Mouse (Mus musculus) retina, postnatal 7 days (tissue): ENCODE data around the gene Scoc.
A peak's percentile ranks its signal among the peaks of the same experiment; 100 is the strongest.
"Not testable (repeated sequence)": the region's sequence is repeated elsewhere in the genome, so short reads cannot be mapped to it uniquely, and the experiment has no call there.

Source experiments
- DNase-seq: peaks from one replicate; pipeline ENCODE4 v3.0.0-alpha.2; 2012; ENCODE audit warnings: low read depth, low spot score

Gene Scoc

DNA sequence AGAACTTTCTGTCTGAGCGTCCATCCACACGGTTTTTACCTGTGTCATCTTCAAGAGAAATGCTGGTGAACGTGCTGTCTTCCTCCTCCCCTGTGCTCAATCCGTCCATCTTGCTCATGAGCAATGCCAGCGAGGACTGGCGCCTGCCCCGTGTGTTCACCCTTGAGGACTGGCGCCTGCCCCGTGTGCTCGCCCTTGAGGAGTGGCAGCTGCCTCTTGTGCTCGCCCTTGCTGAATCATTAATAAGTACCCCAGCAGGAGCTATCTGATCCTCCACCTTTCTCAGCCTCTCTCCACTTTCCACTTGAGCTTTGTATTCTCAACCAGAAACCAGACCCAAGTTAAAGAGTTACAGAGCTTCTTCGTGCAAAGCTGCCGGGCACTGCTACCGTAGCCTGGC, at the start of gene Scoc:
Gene Scoc (minus strand): TSS at position 170 of the 400 bp plus-strand sequence.
- DNase-seq = no peak

GRCm38 (mm10) chr8:83459606-83460005, 1.4 kb upstream of the Scoc start:
- no peak for DNase-seq

DNA sequence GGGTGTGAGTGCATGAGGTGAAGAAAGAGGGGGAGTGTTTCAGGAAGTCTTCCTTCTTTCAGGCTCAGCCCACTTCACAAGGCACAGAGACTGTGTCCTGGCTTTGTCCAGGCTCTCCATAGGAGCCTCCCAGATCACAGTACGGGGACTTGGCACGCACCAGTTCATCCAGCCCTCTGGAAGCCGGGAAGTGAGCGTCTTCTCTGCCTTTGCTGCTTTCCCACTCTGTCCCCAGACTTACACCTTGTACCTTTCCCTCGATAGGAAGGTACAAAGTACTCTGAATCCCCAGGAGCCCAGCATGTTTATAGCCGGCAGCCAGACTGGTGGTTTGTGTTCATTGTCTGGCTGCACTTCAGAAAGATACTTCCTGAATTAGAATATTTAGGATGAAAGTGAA, 1.1 kb downstream of the Scoc start:
- DNase-seq = no peak

- DNase-seq = peak; percentile 38
Observed at GRCm38 (mm10) chr8:83451056-83451455, 7.1 kb downstream of the Scoc start.

DNA sequence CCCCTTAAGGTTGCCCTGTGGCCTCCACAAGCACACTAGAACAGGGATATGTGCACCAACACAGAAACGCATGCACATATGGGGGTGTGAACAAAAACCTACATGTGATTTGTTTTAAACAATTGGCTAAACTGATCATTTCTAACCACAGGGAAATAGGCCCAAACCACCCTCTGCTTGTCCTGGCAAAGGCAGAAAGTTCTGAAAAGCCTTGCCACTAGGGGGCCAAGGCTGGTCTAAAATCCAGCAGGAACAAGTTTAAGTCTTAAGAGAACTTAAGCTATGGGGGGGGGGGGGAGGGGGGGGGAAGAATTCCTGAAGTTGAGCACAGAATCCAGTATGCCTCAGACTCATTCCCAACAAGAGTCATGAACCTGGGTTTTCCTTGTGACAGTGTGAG, 8.2 kb downstream of the Scoc start:
- DNase-seq = no peak

DNA sequence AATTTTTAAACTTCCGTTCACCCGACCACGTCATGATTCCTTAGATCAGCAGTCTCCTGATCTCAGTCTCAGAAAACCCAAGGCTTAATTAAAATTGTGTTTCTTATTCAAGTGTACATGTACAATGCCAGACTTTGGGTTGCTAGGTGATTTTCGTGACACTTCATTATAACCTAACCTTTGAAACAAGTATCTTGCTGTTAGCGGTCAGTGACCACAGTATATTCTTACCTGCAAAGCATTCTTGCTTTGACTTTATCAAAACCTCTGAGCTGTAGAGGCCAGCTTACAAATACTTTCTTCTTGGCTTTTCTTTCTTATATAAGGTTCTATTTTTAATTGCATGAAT, 15.2 kb downstream of the Scoc start:
- no peak for DNase-seq

DNA sequence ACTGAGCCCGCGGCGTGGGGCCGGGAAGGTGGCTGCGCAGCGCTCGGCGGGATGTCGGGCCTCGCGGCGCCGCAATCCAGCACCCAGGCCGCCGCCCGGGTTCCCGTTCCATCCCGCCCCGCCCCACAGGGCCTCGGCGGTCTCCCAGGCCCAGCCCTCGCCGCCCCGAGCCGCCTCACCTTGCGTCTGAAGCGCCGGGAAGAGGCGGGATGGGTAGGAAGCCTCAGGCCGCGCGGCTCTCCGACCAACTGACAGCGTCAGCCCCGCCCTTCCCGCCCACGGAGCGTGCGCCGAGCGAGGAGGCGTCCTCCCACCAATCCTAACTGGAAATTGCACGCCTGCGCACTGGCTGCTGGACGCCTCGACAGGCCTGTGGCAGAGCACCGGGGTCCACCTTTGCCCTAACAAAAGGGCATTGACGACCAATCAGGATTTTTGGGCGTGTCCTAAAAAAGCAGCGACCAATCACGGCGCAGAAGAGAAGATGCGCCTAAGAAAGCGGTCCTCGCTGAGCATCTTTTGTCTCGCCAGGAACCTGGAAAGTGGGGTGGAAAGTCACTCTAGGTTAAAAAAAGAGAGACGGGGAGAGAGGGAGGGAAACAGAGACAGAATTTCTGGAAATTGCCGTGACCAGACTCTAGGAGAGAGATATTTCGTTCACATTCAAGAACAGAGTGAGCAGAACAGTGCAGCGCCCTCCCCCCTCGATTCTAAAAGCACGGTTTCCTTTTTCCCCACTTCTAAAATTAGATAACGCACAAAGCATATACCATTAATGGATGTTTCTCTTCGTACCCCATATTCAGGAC, 15.7 kb downstream of the Scoc start:
- DNase-seq = peak; percentile 98

- DNase-seq = no peak
Observed at GRCm38 (mm10) chr8:83441656-83442242, 16.4 kb downstream of the Scoc start.

- DNase-seq = no peak
Observed at GRCm38 (mm10) chr8:83437077-83437476, 21.1 kb downstream of the Scoc start.

DNA sequence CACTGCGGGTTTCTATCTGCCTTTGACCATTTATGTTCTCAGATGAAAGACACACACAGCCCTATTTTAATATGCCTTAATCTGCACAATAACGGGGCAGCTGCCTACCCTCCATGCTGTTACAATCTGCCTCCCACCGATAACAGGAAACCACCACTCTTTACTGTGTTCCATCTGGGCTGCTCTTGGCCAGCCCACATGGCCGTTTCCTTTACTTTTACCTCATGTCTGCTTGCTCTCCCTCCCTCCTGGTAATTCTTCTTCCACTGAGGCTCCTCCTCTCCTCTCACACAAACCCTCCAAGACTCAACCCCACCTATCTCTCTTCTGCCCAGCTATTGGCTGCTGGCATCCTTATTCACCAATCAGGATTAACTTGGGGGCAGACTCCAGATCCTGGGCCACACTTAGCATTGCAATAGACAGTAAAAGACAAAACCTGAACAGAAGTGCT, 29.1 kb downstream of the Scoc start:
- DNase-seq = no peak

DNA sequence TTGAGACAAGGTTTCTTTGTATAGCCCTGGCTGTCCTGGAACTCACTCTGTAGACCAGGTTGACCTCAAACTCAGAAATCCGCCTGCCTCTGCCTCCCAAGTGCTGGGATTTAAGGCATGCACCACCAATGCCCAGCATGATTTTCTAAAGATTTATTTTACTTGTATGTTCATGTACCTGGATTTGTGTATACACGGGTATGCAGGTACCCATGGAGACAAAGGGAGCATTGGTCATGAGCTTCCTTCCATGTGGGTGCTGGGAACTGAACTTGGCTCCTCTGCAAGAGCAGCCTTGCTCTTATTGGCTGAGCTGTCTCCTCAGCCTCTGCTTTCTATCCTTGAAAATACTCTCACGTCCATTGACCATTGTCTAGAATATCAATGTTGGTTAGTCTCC, 29.6 kb downstream of the Scoc start:
- DNase-seq = not testable (repeated sequence)

- DNase-seq = no peak
Observed at GRCm38 (mm10) chr8:83426949-83427348, 31.2 kb downstream of the Scoc start.

DNA sequence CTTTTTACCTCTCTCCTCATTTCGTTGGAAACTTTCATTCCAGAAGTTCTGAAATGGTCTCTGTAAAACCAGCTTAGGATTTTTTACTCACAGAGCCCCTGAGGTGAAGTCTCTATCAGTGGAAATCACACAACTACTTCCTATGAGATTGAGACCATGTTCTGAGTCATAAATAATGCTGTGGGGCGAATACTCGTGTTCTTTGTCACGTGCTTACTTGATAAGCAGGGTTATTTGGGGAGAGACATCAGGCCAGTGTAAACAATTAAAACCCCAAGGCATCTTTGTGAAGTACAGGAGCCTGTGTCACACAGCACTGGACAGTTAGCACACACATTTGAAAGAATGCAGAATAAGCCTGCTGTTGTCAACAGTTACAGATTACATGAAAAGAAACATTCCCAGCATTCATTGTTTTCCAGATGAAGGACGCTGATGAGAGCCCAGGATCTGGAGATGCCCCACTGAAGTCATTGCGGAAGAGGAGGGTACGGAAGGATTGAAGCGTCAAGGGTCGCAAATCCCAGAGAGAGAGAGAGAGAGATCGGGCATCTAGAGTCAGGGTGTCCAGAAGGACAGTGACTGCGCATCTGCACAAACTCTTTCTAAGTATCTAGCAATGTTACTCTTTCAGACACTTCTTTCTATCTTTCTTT, 32.0 kb downstream of the Scoc start:
- no peak for DNase-seq

DNA sequence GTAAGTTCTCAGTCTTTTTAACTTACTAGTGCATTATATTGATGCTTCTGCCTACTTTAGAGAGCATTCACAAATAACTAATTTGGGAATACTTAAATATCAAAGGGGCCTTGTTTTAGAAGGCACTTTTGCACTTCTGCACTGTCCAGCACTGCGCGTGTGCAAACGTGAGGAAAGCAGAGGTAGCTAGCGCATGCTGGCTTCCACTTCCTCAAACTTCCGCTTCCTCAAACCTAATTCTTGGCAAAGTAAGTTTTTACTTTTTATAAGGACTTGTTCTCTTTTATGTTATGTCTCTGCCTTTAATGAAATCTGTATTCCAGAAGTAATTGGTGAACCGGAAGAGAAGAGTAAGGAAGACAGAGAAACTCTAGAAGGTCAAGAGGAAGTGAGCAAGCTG, 33.0 kb downstream of the Scoc start:
- DNase-seq = no peak

- no peak for DNase-seq
Observed at GRCm38 (mm10) chr8:83423032-83423825, 35.0 kb downstream of the Scoc start.

DNA sequence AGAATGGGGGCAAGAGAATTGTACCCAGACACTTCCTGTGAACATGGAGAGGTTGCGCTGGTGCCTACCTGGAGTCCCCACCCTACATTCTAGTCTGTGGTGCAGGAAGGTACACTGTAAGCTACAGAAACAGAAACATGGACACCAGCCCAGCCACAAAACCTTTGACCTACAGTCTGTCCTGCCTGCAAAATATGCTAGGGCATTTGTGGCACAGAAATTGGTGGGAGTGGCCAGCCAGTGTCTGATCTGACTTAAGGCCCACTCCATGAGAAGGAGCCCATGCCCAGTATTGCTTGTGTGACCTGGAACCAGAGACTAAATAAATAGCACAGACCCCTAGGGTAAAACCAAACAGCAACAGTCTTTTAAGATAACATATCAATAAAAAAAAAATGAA, 36.8 kb downstream of the Scoc start:
- DNase-seq = no peak

GRCm38 (mm10) chr8:83418805-83419516, 39.2 kb downstream of the Scoc start:
- no peak for DNase-seq

GRCm38 (mm10) chr8:83417970-83418369, 40.2 kb downstream of the Scoc start:
- DNase-seq = no peak

DNA sequence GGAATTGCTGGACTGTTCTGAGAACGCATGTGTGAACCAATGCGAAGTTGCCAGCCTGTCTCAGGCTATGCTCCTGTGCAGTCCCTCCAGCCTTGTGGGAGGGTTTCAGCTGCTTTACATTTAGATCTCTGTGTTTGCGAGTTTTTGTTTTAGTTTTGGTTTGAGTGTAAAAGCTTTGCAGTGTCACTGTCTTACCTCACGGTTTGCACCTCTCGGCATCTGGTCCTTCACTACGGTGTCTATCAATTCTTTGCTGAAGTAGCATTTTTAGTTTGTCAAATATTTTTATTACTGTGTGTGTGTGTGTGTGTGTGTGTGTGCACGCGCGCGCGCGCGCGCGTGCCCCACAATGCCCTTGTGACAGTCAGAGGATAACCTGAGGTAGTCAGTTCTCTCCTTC, 41.3 kb downstream of the Scoc start:
- no peak for DNase-seq

DNA sequence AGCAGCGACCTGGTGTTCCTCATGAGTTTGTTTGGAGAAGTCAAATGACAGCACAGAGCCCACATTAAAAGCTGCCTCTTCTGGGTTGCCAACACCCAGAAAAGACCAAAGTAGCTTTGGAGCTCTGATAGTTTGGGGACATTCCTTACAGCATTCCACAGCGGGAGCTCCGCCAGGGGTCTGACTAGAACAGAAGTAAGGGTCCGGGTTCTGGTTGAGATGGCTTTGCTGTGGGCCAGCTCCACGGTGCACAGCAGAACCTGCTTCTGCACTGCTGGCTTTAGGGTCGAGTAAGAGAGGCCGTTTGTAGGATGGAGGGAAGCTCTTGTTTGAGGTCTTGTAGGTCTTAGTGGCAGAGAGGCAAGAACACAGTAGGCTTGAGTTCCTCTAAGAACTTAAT, 49.7 kb downstream of the Scoc start:
- no peak for DNase-seq

- peak; percentile 6 for DNase-seq
Observed at GRCm38 (mm10) chr8:83406836-83407235, 51.4 kb downstream of the Scoc start.
